Mouse (Mus musculus) CH12.LX (cell line): ENCODE data around the gene Hist1h4n.

Source experiments
- CHD1 ChIP-seq: IDR thresholded peaks from 2 replicates; pipeline ENCODE4 v1.6.1; 2012; ENCODE audit warnings: low read depth, low read length, improper control_type of control experiment, inconsistent platforms
- CTCF ChIP-seq, 2 experiments: IDR thresholded peaks in 1 of 2; conservative IDR thresholded peaks in 1 of 2; 2 replicates each; pipeline ENCODE4 v1.5.1; 2011 to 2012; ENCODE audit warnings: low read depth in 2 of 2, low read length in 2 of 2, improper control_type of control experiment in 1 of 2, inconsistent platforms in 1 of 2, mild to moderate bottlenecking in 1 of 2, moderate library complexity in 1 of 2
- ELF1 ChIP-seq: IDR thresholded peaks from 2 replicates; pipeline ENCODE4 v1.6.1; 2014; ENCODE audit warnings: low read depth, mild to moderate bottlenecking, inconsistent platforms, low read length, improper control_type of control experiment
- EP300 ChIP-seq: IDR thresholded peaks from 2 replicates; pipeline ENCODE4 v1.6.1; 2011; ENCODE audit warnings: low read length, improper control_type of control experiment
- ETS1 ChIP-seq: conservative IDR thresholded peaks from 2 replicates; pipeline ENCODE4 v1.6.1; 2012; ENCODE audit warnings: low read depth, mild to moderate bottlenecking, inconsistent platforms, low read length, improper control_type of control experiment, moderate library complexity
- MAFK ChIP-seq: IDR thresholded peaks from 2 replicates; pipeline ENCODE4 v1.6.1; 2011; ENCODE audit warnings: low read length, improper control_type of control experiment; ENCODE audit not compliant: insufficient replicate concordance
- MAX ChIP-seq: IDR thresholded peaks from 2 replicates; pipeline ENCODE4 v1.6.1; 2011; ENCODE audit warnings: low read length, improper control_type of control experiment
- NELFE ChIP-seq: IDR thresholded peaks from 2 replicates; pipeline ENCODE4 v1.6.1; 2011; ENCODE audit warnings: low read depth, low read length, improper control_type of control experiment
- POLR2A ChIP-seq: IDR thresholded peaks from 2 replicates; pipeline ENCODE4 v1.6.1; 2011; ENCODE audit warnings: low read depth, mild to moderate bottlenecking, improper control_type of control experiment, low read length
- RAD21 ChIP-seq: IDR thresholded peaks from 2 replicates; pipeline ENCODE4 v1.6.1; 2011; ENCODE audit warnings: low read depth, mild to moderate bottlenecking, low read length, improper control_type of control experiment, moderate library complexity
- SIN3A ChIP-seq: IDR thresholded peaks from 2 replicates; pipeline ENCODE4 v1.6.1; 2012; ENCODE audit warnings: low read length, improper control_type of control experiment, inconsistent platforms
- ZC3H11A ChIP-seq: IDR thresholded peaks from 2 replicates; pipeline ENCODE4 v1.6.1; 2012; ENCODE audit warnings: low read depth, mild to moderate bottlenecking, inconsistent platforms, low read length, improper control_type of control experiment

GRCm38 (mm10) chr13:21880735-21881134, 48.7 kb upstream of the Hist1h4n start:
- TF ChIP-seq MAX = no peak
- TF ChIP-seq CTCF (conservative IDR thresholded peaks at IDR 0.05 in 1 of 2, IDR thresholded peaks at IDR 0.05 in 1 of 2; ENCODE audit: low read depth in 2 of 2, low read length in 2 of 2) = no peak
- no peak for TF ChIP-seq POLR2A
- no peak for TF ChIP-seq EP300
- no peak for TF ChIP-seq RAD21
- TF ChIP-seq CHD1 = no peak
- no peak for TF ChIP-seq ZC3H11A
- no peak for TF ChIP-seq ELF1
- TF ChIP-seq SIN3A = no peak
- TF ChIP-seq MAFK = no peak
- no peak for TF ChIP-seq ETS1
- no peak for TF ChIP-seq NELFE
